Mouse (Mus musculus): ENCODE data around the gene Chmp3.
A peak's percentile ranks its signal among the peaks of the same experiment; 100 is the strongest.

Gene Chmp3

GRCm38 (mm10) chr6:71543686-71544499, at the start of gene Chmp3:
TSS of gene Chmp3 (plus strand) at chr6:71543797.
- peak; percentile 94 for DNase-seq (ENCODE audit: low read depth, low spot score)

- DNase-seq (ENCODE audit: low read depth, low spot score) = peak; percentile 56
Measured at GRCm38 (mm10) chr6:71494341-71495020, 49.1 kb upstream of the Chmp3 start.

GRCm38 (mm10) chr6:71500575-71500974, 43.0 kb upstream of the Chmp3 start:
- DNase-seq (ENCODE audit: low read depth, low spot score) = no peak

- no peak for DNase-seq (ENCODE audit: low read depth, low spot score)
Measured at GRCm38 (mm10) chr6:71503001-71503400, 40.6 kb upstream of the Chmp3 start.

GRCm38 (mm10) chr6:71503670-71504069, 39.9 kb upstream of the Chmp3 start:
- no peak for DNase-seq (ENCODE audit: low read depth, low spot score)

GRCm38 (mm10) chr6:71504091-71504490, 39.5 kb upstream of the Chmp3 start:
- DNase-seq (ENCODE audit: low read depth, low spot score) = no peak

- DNase-seq (ENCODE audit: low read depth, low spot score) = no peak
Measured at GRCm38 (mm10) chr6:71505671-71506070, 37.9 kb upstream of the Chmp3 start.

GRCm38 (mm10) chr6:71519476-71519875, 24.1 kb upstream of the Chmp3 start:
- no peak for DNase-seq (ENCODE audit: low read depth, low spot score)

GRCm38 (mm10) chr6:71525556-71525955, 18.0 kb upstream of the Chmp3 start:
- DNase-seq (ENCODE audit: low read depth, low spot score) = no peak

- no peak for DNase-seq (ENCODE audit: low read depth, low spot score)
Measured at GRCm38 (mm10) chr6:71527056-71527455, 16.5 kb upstream of the Chmp3 start.

GRCm38 (mm10) chr6:71527826-71528225, 15.8 kb upstream of the Chmp3 start:
- DNase-seq (ENCODE audit: low read depth, low spot score) = no peak

- no peak for DNase-seq (ENCODE audit: low read depth, low spot score)
Measured at GRCm38 (mm10) chr6:71530176-71530575, 13.4 kb upstream of the Chmp3 start.

- no peak for DNase-seq (ENCODE audit: low read depth, low spot score)
Measured at GRCm38 (mm10) chr6:71537286-71537685, 6.3 kb upstream of the Chmp3 start.

- DNase-seq (ENCODE audit: low read depth, low spot score) = no peak
Measured at GRCm38 (mm10) chr6:71555507-71555951, 11.9 kb downstream of the Chmp3 start.

- no peak for DNase-seq (ENCODE audit: low read depth, low spot score)
Measured at GRCm38 (mm10) chr6:71556826-71557225, 13.2 kb downstream of the Chmp3 start.

GRCm38 (mm10) chr6:71568616-71569015, 25.0 kb downstream of the Chmp3 start:
- no peak for DNase-seq (ENCODE audit: low read depth, low spot score)

- no peak for DNase-seq (ENCODE audit: low read depth, low spot score)
Measured at GRCm38 (mm10) chr6:71569025-71569424, 25.4 kb downstream of the Chmp3 start.

- no peak for DNase-seq (ENCODE audit: low read depth, low spot score)
Measured at GRCm38 (mm10) chr6:71575359-71575758, 31.8 kb downstream of the Chmp3 start.

GRCm38 (mm10) chr6:71579478-71579877, 35.9 kb downstream of the Chmp3 start:
- DNase-seq (ENCODE audit: low read depth, low spot score) = no peak

- no peak for DNase-seq (ENCODE audit: low read depth, low spot score)
Measured at GRCm38 (mm10) chr6:71583198-71583597, 39.6 kb downstream of the Chmp3 start.

GRCm38 (mm10) chr6:71589401-71589800, 45.8 kb downstream of the Chmp3 start:
- no peak for DNase-seq (ENCODE audit: low read depth, low spot score)

- DNase-seq (ENCODE audit: low read depth, low spot score) = no peak
Measured at GRCm38 (mm10) chr6:71590154-71590553, 46.6 kb downstream of the Chmp3 start.

- no peak for DNase-seq (ENCODE audit: low read depth, low spot score)
Measured at GRCm38 (mm10) chr6:71607756-71608155, 64.2 kb downstream of the Chmp3 start.

Measured in mesoderm, embryonic 11.5 days (tissue).